Mouse (Mus musculus) Patski (cell line): Measurements from ENCODE around the gene Zfp26. TPM values are rescaled to one million over a fixed set of nuclear protein-coding genes. Genes with fewer than 3 reads are reported as not detected.
A peak's percentile ranks its signal among the peaks of the same experiment; 100 is the strongest.

ENCODE experiments used
- ATAC-seq: fragments of 100-300 bp; one replicate; pipeline ENCODE4 v1.8.0; 2021
- CTCF ChIA-PET: fragments of 350-600 bp; sonication (Branson Sonifier 250); formaldehyde crosslinking; loops from one replicate; lab custom pipeline; 2022; ENCODE audit warnings: inconsistent platforms; lab: Charles Lee
- POLR2A ChIA-PET: fragments of 350-600 bp; sonication (Branson Sonifier 250); formaldehyde crosslinking; loops from one replicate; lab custom pipeline; 2022; ENCODE audit warnings: antibody characterized with exemption, inconsistent platforms; lab: Charles Lee
- DNase-seq: peaks from one replicate; pipeline ENCODE4 v3.0.0-alpha.2; 2011; ENCODE audit warnings: low read depth, low spot score
- H3K27me3 ChIP-seq: fragments of 371-371 bp; one replicate; pipeline ENCODE4 v1.5.1; 2021
- CTCF ChIP-seq: fragments of 100-300 bp; IDR thresholded peaks from one replicate; pipeline ENCODE4 v1.5.1; 2021
- in situ Hi-C: fragments of 300-500 bp; cut with MboI; formaldehyde crosslinking; loops from 3 replicates; pipeline ENCODE4 v1.11.1; 2018; ENCODE audit warnings: low pct_unique_long_range_greater_than_20kb, mixed read lengths
- polyA plus RNA-seq: library from polyadenylated mRNA; unstranded; gene quantifications from one replicate; pipeline ENCODE4 v1.2.3, GENCODE M21; 2021

The Zfp26 gene
- polyA plus RNA-seq, 1 experiment from 2014 or later, result 15.6 TPM

DNA sequence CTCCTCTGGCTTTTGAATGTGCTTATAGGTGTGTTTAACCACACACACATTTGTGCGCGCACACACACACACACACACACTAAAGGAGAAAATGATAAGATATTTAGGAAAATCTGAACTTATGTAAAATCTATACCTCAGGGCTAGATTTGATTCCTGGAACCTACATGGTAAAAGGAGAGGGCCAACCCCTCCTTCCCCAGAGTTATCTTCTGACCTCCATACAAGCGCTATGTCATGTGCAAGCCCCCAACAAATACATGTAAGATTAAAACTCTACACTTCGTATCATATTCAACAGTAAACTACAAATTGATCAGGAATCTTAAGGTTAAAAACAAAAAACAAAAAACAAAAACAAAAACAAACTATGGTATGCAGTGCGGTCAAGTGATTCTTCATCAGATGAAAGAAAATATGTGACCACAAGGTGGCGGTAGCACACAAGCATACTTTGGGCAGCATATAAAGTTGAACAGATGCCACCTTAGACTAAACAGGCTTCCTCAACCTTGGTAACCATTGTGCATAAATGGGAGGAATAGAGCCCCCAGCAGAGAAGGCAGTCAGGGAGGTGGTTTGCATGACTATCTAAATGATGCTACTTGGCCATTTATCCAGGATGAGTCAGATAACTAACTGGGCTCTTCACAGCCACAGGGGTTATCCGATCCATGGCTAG is 6.9 kb upstream of the Zfp26 start:
- ChIA-PET POLR2A (no interaction called here), CTCF (interaction anchor here (0.8 to 1.9 kb wide), 7 partner anchors 9 to 54 kb away, joined by 3 to 6 read pairs (median 4); partner anchors contain the start of gene Zfp266)
- H3K27me3 ChIP-seq, result no peaks in the 10 kb centered on the region
- in situ Hi-C loops, result loop anchor here (25.0 kb wide), 1 partner anchor 370 kb away; no protein-coding TSS in a partner anchor
- DNase-seq, result no peak
- peak; percentile 60 for TF ChIP-seq CTCF
- ATAC-seq, result peak; percentile 60

DNA sequence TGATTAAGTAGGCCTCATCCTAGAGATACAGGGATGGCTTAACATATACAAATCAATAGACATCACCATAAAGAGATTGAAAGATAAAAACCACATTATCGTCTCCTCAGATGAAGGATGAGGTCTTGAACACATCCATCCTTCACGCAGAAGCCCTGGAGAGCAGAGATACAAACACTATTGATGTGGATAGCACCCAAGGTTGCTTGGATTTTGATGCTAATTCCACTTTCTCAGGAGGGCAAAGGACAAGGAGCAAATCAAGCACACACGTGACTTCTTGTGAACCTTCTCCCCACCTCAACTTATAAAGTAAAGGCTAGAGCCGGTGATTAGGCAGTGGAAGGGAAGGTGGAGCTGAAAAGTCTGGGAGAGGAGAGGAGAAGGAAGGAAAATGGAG is 6.3 kb downstream of the Zfp26 start:
- POLR2A ChIA-PET, result no interaction called here
- CTCF ChIA-PET, result interaction anchor here (1.3 kb wide), 1 partner anchor 14 kb away, joined by 3 read pairs; no protein-coding TSS in a partner anchor
- no peak for ATAC-seq
- in situ Hi-C loops, result loop anchor here (25.0 kb wide), 1 partner anchor 384 kb away; no protein-coding TSS in a partner anchor
- H3K27me3 ChIP-seq, result no peaks in the 10 kb centered on the region
- DNase-seq, result no peak
- TF ChIP-seq CTCF, result no peak

- no peaks in the 10 kb centered on the region for H3K27me3 ChIP-seq
- ChIA-PET POLR2A (no interaction called here), CTCF (no interaction called here)
- TF ChIP-seq CTCF, result no peak
- in situ Hi-C loops, result loop anchor here (25.0 kb wide), 1 partner anchor 386 kb away; no protein-coding TSS in a partner anchor
- ATAC-seq, result no peak
- no peak for DNase-seq
Measured at GRCm38 (mm10) chr9:20451493-20451892, 8.5 kb downstream of the Zfp26 start.

DNA sequence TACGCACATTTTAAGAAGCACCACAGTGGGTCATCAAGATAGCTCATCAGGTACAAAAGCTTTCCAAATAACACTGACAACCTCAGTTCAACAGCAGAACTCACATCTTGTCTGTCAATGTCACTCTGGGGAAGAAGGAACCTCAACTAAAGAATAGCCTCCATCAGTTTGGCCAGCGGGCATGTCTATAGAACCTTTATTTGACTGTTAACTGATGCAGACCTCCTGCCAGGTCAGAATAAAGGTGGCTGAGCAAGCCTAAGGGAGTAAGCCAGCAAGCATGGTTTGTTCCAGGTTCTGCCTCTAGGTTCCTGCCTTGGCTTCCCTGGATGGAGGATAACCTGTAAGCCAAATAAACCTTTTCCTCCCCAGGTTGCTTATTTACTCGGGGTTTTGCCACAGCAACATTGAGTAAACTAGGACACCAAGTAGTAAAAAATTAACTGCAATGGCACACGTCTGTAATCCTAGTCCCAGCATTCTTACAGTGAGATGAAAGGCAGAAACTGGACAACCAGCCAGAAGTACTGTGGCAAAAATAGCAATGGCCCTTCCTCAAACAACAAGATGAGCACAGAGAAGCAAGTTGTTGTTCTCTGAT is 16.7 kb downstream of the Zfp26 start:
- H3K27me3 ChIP-seq, result no peaks in the 10 kb centered on the region
- ChIA-PET CTCF (no interaction called here), POLR2A (no interaction called here)
- TF ChIP-seq CTCF, result no peak
- ATAC-seq (no peak), DNase-seq (no peak)
- in situ Hi-C loops, result no loop called here

DNA sequence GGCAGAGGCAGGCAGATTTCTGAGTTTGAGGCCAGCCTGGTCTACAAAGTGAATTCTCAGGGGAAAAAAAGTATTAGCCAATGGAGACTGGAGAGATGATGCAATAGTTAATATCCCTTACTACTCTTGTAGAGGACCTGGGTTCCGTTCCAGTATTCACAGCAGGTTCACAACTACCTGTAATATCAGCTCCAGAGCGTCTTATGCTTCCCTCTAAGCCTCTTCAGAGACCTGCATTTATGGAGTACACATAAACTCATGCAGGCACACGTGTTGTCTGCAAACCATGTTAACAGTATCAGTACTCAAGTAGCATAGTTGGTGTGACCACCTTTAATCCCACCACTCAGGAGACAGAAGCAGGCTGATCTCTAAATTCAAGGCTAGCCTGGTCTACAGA is 30.0 kb downstream of the Zfp26 start:
- DNase-seq, result no peak
- ChIA-PET POLR2A (no interaction called here), CTCF (no interaction called here)
- H3K27me3 ChIP-seq, result no peaks in the 10 kb centered on the region
- ATAC-seq, result no peak
- TF ChIP-seq CTCF, result no peak
- in situ Hi-C loops, result no loop called here

- no peak for TF ChIP-seq CTCF
- CTCF ChIA-PET, result no interaction called here
- ATAC-seq (no peak), DNase-seq (no peak)
- in situ Hi-C loops, result no loop called here
- POLR2A ChIA-PET, result no interaction called here
- H3K27me3 ChIP-seq, result no peaks in the 10 kb centered on the region
Measured at GRCm38 (mm10) chr9:20411460-20411859, 48.5 kb downstream of the Zfp26 start.

GRCm38 (mm10) chr9:20409319-20409718 is 50.6 kb downstream of the Zfp26 start:
- H3K27me3 ChIP-seq, result no peaks in the 10 kb centered on the region
- POLR2A ChIA-PET, result no interaction called here
- no peak for TF ChIP-seq CTCF
- CTCF ChIA-PET, result no interaction called here
- DNase-seq (no peak), ATAC-seq (no peak)
- in situ Hi-C loops, result no loop called here

DNA sequence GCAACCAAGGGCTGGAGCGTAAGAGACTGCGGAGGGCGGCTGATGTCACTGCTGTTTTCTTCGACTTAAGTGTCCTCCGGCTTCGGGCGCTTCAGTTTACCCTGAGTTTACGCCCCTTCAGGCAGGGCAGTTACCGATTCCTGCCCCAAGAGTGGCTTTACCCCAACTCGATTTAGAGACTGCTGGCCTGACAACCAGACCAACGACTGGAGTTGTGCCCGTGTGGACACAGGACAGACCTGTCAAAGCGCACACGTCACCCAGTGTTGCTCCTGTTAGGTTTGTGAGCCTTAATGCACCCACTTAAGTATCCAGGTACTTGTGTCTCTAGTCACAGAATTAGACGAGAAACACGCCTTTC is 74.6 kb downstream of the Zfp26 start:
- ChIA-PET CTCF (interaction anchor here (0.9 kb wide), 1 partner anchor 31 kb away, joined by 3 read pairs; no protein-coding TSS in a partner anchor), POLR2A (interaction anchor here (1.5 kb wide), 1 partner anchor 10 kb away, joined by 5 read pairs; no protein-coding TSS in a partner anchor)
- no peak for TF ChIP-seq CTCF
- H3K27me3 ChIP-seq, result no peaks in the 10 kb centered on the region
- no peak for DNase-seq
- ATAC-seq, result peak; percentile 56
- in situ Hi-C loops, result no loop called here

DNA sequence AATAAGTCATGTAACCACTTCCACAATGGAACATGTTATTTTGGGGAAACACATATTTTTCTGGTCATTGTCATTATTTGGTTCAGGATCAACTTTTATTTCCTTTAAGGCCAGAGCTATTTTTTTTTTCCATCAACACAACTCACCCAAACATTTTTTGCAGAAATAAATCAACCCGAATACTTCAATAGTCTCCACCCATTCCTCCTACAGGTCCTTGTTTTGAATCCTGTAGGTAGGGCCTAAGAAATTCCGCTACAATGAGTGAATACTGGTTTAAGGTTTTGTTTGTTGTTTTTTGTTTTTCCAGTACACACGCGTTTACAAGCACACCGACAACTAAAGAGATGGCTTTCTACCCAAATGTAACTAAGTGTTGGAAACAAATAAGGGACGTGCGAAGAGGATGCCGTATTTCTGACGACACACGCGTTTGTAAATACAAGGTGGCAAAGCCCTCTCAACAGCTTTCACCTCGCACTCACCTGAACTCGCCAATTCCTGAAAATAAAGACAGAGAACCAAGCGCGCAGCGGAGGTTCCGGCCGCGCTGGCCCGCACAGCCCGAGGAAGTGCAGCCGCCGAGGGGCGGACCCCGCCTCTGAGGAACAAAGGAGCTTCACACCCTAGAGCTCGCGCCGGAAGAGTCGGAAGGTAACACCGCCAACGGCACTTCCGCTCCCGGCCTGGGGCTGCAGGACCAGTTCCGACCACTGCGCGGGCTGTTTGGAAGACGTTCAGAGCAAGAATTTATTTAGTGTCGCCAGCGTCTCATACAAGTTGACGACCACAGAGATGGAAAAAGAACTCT is 75.2 kb downstream of the Zfp26 start, which contains the start of gene Zfp560:
TSS of gene Zfp560 (minus strand) at position 646 of the 811 bp plus-strand sequence.
- TF ChIP-seq CTCF, result peak; percentile 69
- CTCF ChIA-PET, result interaction anchor here (0.9 kb wide), 1 partner anchor 30 kb away, joined by 3 read pairs; no protein-coding TSS in a partner anchor
- DNase-seq, result peak; percentile 54
- POLR2A ChIA-PET, result interaction anchor here (1.5 kb wide), 1 partner anchor 10 kb away, joined by 5 read pairs; no protein-coding TSS in a partner anchor
- in situ Hi-C loops, result no loop called here
- ATAC-seq, result peak; percentile 97
- no peaks in the 10 kb centered on the region for H3K27me3 ChIP-seq

DNA sequence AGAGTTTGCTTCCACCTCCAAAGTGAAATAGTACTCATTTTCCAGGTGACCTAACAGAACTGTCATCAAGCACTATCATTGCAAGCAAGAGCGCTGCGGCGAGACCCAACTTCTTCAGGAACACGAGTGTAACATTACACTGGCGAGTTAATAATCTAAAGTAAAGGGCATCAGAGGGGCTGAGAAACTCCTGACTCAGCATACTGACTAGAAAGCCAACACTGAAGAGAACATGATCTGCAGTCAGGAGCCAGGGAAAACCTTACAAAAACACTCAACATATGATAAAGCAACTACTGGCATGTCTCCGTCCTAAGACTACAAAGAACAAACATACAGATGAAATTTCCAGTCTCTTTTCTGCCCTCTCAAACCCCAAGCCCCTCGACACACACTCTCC is 76.3 kb downstream of the Zfp26 start:
- ATAC-seq (no peak), DNase-seq (no peak)
- POLR2A ChIA-PET, result no interaction called here
- CTCF ChIA-PET, result no interaction called here
- no peak for TF ChIP-seq CTCF
- H3K27me3 ChIP-seq, result no peaks in the 10 kb centered on the region
- in situ Hi-C loops, result no loop called here

Other genes with a start within 250 kb of the Zfp26 start
- gene Olfr871, start 248.0 kb downstream of the Zfp26 start, polyA plus RNA-seq, result not detected
- not detected for gene Olfr872, start 223.0 kb downstream of the Zfp26 start, polyA plus RNA-seq
- gene Olfr39, start 177.8 kb downstream of the Zfp26 start, polyA plus RNA-seq, result not detected
- not detected for gene Olfr873, start 161.6 kb downstream of the Zfp26 start, polyA plus RNA-seq
- not detected for gene Olfr18, start 124.1 kb downstream of the Zfp26 start, polyA plus RNA-seq
- gene Zfp560, start 75.0 kb downstream of the Zfp26 start, polyA plus RNA-seq, result 16.5 TPM
- gene Zfp426, start 32.6 kb upstream of the Zfp26 start, polyA plus RNA-seq, result 24.4 TPM
- 51.8 TPM for gene Zfp266, start 61.3 kb upstream of the Zfp26 start, polyA plus RNA-seq
- gene Zfp846, start 121.1 kb upstream of the Zfp26 start, polyA plus RNA-seq, result 8.8 TPM
- gene Ubl5, start 182.7 kb upstream of the Zfp26 start, polyA plus RNA-seq, result 439 TPM
- gene Fbxl12, start 184.6 kb upstream of the Zfp26 start, polyA plus RNA-seq, result 19.2 TPM
- 27.1 TPM for gene Pin1, start 191.9 kb upstream of the Zfp26 start, polyA plus RNA-seq